Mouse (Mus musculus): ENCODE data around the gene Tmprss3.

The Tmprss3 gene

DNA sequence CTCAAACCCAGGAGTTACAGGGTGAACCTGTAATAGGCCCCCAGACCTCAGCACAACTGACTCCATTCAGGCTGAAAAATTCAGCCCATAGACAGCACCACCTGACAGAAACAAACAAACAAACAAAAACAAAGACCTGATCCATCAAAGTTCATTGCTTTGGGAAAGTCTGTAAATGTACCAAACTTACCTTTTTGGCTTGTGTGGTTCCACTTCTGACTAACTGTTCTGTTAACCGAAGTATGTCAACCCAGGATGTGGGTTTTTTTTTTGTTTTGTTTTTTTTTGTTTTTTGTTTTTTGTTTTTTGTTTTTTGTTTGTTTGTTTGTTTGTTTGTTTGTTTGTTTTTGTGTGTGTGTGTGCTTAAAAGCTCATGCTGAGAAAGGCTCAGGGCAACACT, 62.0 kb downstream of the Tmprss3 start:
- in situ Hi-C loops (cut with MboI): loop anchor here (10.0 kb wide), 1 partner anchor 98 kb away; no protein-coding TSS in a partner anchor

DNA sequence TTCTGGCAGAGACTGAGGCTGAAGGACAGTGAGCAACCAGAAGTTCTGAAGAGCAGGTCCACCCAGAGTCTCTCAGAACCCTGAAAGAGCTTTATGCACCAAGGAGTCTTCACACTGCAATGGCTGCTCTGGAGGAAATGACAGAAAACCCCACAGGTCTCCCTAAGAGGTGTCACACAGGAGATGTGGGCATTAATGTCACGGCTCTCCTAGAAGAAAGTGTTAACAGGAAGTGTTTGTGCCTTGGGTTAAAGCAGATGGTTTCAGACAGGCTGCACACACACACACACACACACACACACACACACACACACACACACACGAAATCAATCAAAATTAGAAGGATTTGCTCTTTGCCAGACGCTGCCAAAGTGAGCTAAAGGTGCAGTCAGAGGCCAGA, 62.5 kb downstream of the Tmprss3 start:
- in situ Hi-C loops (cut with MboI): loop anchor here (10.0 kb wide), 1 partner anchor 99 kb away; no protein-coding TSS in a partner anchor

DNA sequence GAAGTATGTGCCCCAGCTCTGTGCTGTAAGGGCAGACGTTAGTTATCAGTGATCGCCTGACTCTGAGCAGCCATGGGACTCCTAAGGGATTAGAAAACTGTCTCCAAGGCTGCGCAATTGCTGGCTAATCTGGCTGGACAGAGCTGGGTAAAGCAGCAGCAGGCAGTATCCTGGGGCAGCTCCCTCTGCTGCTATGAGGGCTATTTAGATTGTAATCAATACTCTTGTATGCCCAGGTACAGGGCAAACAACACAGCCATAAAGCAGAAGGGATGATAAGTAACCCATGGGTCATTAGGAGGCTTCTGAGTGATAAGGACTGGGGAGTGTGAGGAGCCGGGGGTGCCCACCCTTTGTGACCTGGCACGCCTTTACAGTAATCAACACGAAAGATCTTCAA, 63.9 kb downstream of the Tmprss3 start:
- in situ Hi-C loops (cut with MboI): loop anchor here (10.0 kb wide), 1 partner anchor 100 kb away; no protein-coding TSS in a partner anchor

DNA sequence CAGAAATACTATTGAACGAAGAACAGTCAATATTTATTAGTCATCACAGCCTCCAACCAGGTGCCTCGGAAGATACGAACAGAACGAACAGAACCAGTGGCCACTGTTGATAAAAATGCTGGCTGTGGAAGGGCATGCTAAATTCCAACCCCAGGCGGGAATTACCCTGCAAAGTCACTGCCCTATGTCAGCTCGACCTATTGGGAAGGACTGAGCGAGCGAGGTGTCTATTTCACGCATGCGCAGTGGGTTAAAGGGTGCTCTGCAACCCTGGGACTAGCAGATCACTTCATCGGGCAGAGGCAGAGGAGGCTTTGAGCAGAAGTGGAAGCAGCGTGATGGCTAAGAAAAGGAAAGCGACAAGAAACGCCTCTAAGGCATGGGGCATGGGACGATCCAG, 65.0 kb downstream of the Tmprss3 start:
- in situ Hi-C loops (cut with MboI): loop anchor here (10.0 kb wide), 1 partner anchor 101 kb away; no protein-coding TSS in a partner anchor

DNA sequence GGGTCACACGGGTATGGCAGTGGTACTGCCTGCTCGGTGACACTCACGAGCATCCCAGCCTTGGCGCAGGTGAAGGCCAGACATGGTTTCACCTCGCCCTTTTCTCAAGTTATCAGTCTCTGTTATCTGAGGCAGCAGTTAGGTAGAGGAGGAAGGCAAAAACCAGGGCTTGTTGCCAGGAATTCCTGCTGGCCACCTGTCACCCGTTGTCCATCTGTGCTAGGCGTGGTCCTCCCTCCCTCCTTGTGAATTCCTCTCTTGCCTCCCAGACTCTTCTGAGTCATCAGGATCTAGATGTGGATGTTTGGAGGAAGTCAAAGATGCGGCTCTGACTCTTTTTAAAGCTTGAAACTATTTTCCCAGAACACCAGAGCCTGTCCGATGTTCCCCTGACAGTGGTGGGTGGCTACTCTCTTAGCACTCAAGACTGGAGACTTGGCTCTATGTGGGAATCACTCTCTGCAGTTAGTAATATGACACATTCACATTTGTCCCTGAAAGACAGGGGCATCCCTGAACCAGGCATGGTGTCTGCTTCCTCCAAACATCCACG, 67.4 kb downstream of the Tmprss3 start:
- in situ Hi-C loops (cut with MboI): loop anchor here (10.0 kb wide), 1 partner anchor 103 kb away; no protein-coding TSS in a partner anchor

DNA sequence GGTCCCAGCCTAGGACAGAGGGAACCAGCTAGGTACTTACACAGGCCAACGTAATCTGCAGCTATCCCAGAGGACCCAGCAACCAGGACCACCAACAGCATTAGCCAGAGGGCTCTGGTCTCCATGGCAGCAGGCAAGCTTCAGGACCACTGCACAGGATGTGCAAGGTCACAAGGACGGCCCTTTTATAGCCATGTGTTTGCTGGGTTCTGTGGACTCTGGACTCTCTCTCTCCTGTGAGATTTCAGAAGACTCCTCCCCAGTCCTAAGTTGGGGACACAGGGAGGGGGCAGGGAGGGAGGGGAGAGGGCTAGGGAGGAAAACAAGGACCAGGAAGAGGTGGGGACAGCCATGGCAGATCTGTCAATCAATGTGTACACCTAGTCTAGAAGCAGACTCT, 69.3 kb downstream of the Tmprss3 start, which contains the start of gene Tff3:
TSS of gene Tff3 (minus strand) at position 195 of the 400 bp plus-strand sequence.
- in situ Hi-C loops (cut with MboI): no loop called here
